Mouse (Mus musculus) right cerebral cortex, adult 18-20 months (tissue): ENCODE measurements around the gene Vmn2r111.
"Not testable (repeated sequence)": the region's sequence is repeated elsewhere in the genome, so short reads cannot be mapped to it uniquely, and the experiment has no call there.

Source experiments
- DNase-seq: peaks from one replicate; pipeline ENCODE4 v3.0.0; 2022; ENCODE audit warnings: mixed read lengths

The Vmn2r111 gene

GRCm38 (mm10) chr17:22573382-22573781 is at the start of gene Vmn2r111:
Vmn2r111 (minus strand) TSS chr17:22573482.
- not testable (repeated sequence) for DNase-seq

- not testable (repeated sequence) for DNase-seq
Observed at GRCm38 (mm10) chr17:22600651-22601050, 27.4 kb upstream of the Vmn2r111 start, which contains the start of gene Vmn2r112. Vmn2r112 (plus strand) TSS chr17:22600951.

- not testable (repeated sequence) for DNase-seq
Observed at GRCm38 (mm10) chr17:22520467-22520866, 52.8 kb downstream of the Vmn2r111 start.

- not testable (repeated sequence) for DNase-seq
Observed at GRCm38 (mm10) chr17:22520037-22520436, 53.2 kb downstream of the Vmn2r111 start.

GRCm38 (mm10) chr17:22497120-22497519 is 76.2 kb downstream of the Vmn2r111 start:
- DNase-seq: no peak
